Mouse (Mus musculus) midbrain, embryonic 10.5 days (tissue): ENCODE data around the gene Kri1. TPM values are rescaled to one million over a fixed set of nuclear protein-coding genes. Genes with fewer than 3 reads are reported as not detected.

Source experiments
- DNase-seq: peaks from one replicate; pipeline ENCODE4 v3.0.0-alpha.2; 2017; ENCODE audit warnings: low spot score
- H3K27ac ChIP-seq: fragments of 300-500 bp; sonication (generic); replicated peaks from 2 replicates; pipeline ENCODE4 v1.5.1; 2016; ENCODE audit warnings: mild to moderate bottlenecking
- H3K27me3 ChIP-seq: fragments of 300-500 bp; sonication (generic); 2 replicates; pipeline ENCODE4 v1.6.1; 2016; ENCODE audit warnings: low read depth, mild to moderate bottlenecking; ENCODE audit not compliant: poor library complexity, severe bottlenecking
- H3K36me3 ChIP-seq: fragments of 300-500 bp; sonication (generic); 2 replicates; pipeline ENCODE4 v1.6.1; 2016; ENCODE audit warnings: mild to moderate bottlenecking, moderate library complexity
- H3K4me1 ChIP-seq: fragments of 300-500 bp; sonication (generic); 2 replicates; pipeline ENCODE4 v1.6.1; 2016
- H3K4me3 ChIP-seq: fragments of 300-500 bp; sonication (generic); 2 replicates; pipeline ENCODE4 v1.5.1; 2016; ENCODE audit warnings: mild to moderate bottlenecking, moderate library complexity
- H3K9me3 ChIP-seq: fragments of 300-500 bp; sonication (generic); replicated peaks from 2 replicates; pipeline ENCODE4 v1.6.1; 2016; ENCODE audit warnings: mild to moderate bottlenecking
- WGBS: fragments of 180-500 bp; shearing (Covaris S2); methylation state at CpG from one replicate; pipeline ENCODE4 v1.1.7; 2016; 5-methylcytosine and 5-hydroxymethylcytosine counted together
- polyA plus RNA-seq: library from polyadenylated mRNA; unstranded; fragments of >200 nt; fragmentation: Nextera tagmentation; extraction: Ambion mirVana; gene quantifications from 2 replicates; pipeline ENCODE4 v1.2.1, GENCODE M21; 2016

Kri1 gene
- 16.2 and 21.0 TPM in 2 replicates for polyA plus RNA-seq

GRCm38 (mm10) chr9:21287571-21288402 lies at the start of gene Kri1:
Gene Kri1 (minus strand): TSS chr9:21287969.
- Histone ChIP-seq H3K36me3 (peaks cover 35% of the 10 kb centered on the region), H3K9me3 (no peaks in the 10 kb centered on the region), H3K27me3 (no peaks in the 10 kb centered on the region), H3K4me3 (peak within 1 kb of the TSS; percentile 89), H3K27ac (peak within 1 kb of the TSS; percentile 91), H3K4me1 (peaks cover 42% of the 10 kb centered on the region)
- DNase-seq = peak; percentile 95
- WGBS = 1% methylated on average over 59 of the region's 59 CpGs

- Histone ChIP-seq H3K36me3 (peaks cover 11% of the 10 kb centered on the region), H3K4me1 (peaks cover 22% of the 10 kb centered on the region), H3K27me3 (no peaks in the 10 kb centered on the region), H3K27ac (no peak overlapping the region), H3K9me3 (no peaks in the 10 kb centered on the region), H3K4me3 (no peak overlapping the region)
- DNase-seq = no peak
- 88% methylated on average over 8 of the region's 8 CpGs for WGBS
Measured at GRCm38 (mm10) chr9:21336491-21336890, 48.7 kb upstream of the Kri1 start.

- Histone ChIP-seq H3K27ac (no peak overlapping the region), H3K4me3 (no peak overlapping the region), H3K9me3 (no peaks in the 10 kb centered on the region), H3K27me3 (no peaks in the 10 kb centered on the region), H3K4me1 (peaks cover 22% of the 10 kb centered on the region), H3K36me3 (peaks cover 8% of the 10 kb centered on the region)
- 82% methylated on average over 4 of the region's 4 CpGs for WGBS
- DNase-seq = no peak
Measured at GRCm38 (mm10) chr9:21335391-21335790, 47.6 kb upstream of the Kri1 start.

GRCm38 (mm10) chr9:21334747-21335146 lies 47.0 kb upstream of the Kri1 start:
- Histone ChIP-seq H3K27me3 (no peaks in the 10 kb centered on the region), H3K4me3 (no peak overlapping the region), H3K4me1 (peaks cover 22% of the 10 kb centered on the region), H3K27ac (no peak overlapping the region), H3K36me3 (peaks cover 11% of the 10 kb centered on the region), H3K9me3 (no peaks in the 10 kb centered on the region)
- no peak for DNase-seq

GRCm38 (mm10) chr9:21333523-21333922 lies 45.8 kb upstream of the Kri1 start:
- peaks cover 22% of the 10 kb centered on the region for H3K4me1 ChIP-seq
- 91% methylated on average over 1 of the region's 1 CpGs for WGBS
- DNase-seq = no peak
- no peaks in the 10 kb centered on the region for H3K9me3 ChIP-seq
- peaks cover 9% of the 10 kb centered on the region for H3K36me3 ChIP-seq
- H3K4me3 ChIP-seq = no peak overlapping the region
- no peak overlapping the region for H3K27ac ChIP-seq
- no peaks in the 10 kb centered on the region for H3K27me3 ChIP-seq

- no peaks in the 10 kb centered on the region for H3K27me3 ChIP-seq
- DNase-seq = no peak
- H3K27ac ChIP-seq = peak overlapping the region; percentile 55; the same call in 1 of the 2 replicates
- H3K4me1 ChIP-seq = peaks cover 16% of the 10 kb centered on the region
- no peaks in the 10 kb centered on the region for H3K9me3 ChIP-seq
- 43% methylated on average over 9 of the region's 9 CpGs for WGBS
- peaks cover 9% of the 10 kb centered on the region; the same call in 1 of the 2 replicates for H3K36me3 ChIP-seq
- no peak overlapping the region for H3K4me3 ChIP-seq
Measured at GRCm38 (mm10) chr9:21332161-21333061, 44.6 kb upstream of the Kri1 start.

- DNase-seq = no peak
- Histone ChIP-seq H3K9me3 (no peaks in the 10 kb centered on the region), H3K27me3 (no peaks in the 10 kb centered on the region), H3K36me3 (peaks cover 10% of the 10 kb centered on the region; the same call in 1 of the 2 replicates), H3K27ac (no peak overlapping the region), H3K4me1 (peaks cover 15% of the 10 kb centered on the region), H3K4me3 (no peak overlapping the region)
- 86% methylated on average over 12 of the region's 12 CpGs for WGBS
Measured at GRCm38 (mm10) chr9:21331365-21332140, 43.8 kb upstream of the Kri1 start.

GRCm38 (mm10) chr9:21329699-21330289 lies 42.0 kb upstream of the Kri1 start:
- H3K27ac ChIP-seq = no peak overlapping the region
- H3K4me3 ChIP-seq = no peak overlapping the region
- no peaks in the 10 kb centered on the region for H3K27me3 ChIP-seq
- H3K9me3 ChIP-seq = no peaks in the 10 kb centered on the region
- peaks cover 20% of the 10 kb centered on the region for H3K36me3 ChIP-seq
- WGBS = 93% methylated on average over 10 of the region's 10 CpGs
- H3K4me1 ChIP-seq = peaks cover 15% of the 10 kb centered on the region
- no peak for DNase-seq

GRCm38 (mm10) chr9:21329041-21329440 lies 41.3 kb upstream of the Kri1 start:
- WGBS = 83% methylated on average over 3 of the region's 5 CpGs
- Histone ChIP-seq H3K36me3 (peaks cover 25% of the 10 kb centered on the region), H3K27me3 (no peaks in the 10 kb centered on the region)

GRCm38 (mm10) chr9:21328041-21328440 lies 40.3 kb upstream of the Kri1 start:
- Histone ChIP-seq H3K4me1 (peaks cover 12% of the 10 kb centered on the region), H3K4me3 (no peak overlapping the region), H3K9me3 (no peaks in the 10 kb centered on the region), H3K27me3 (no peaks in the 10 kb centered on the region), H3K36me3 (peaks cover 25% of the 10 kb centered on the region), H3K27ac (no peak overlapping the region)
- WGBS = 78% methylated on average over 3 of the region's 3 CpGs
- no peak for DNase-seq

More at GRCm38 (mm10) chr9:21329041-21329440, 41.3 kb upstream of the Kri1 start:
- H3K9me3 ChIP-seq = no peaks in the 10 kb centered on the region
- no peak overlapping the region for H3K4me3 ChIP-seq
- no peak for DNase-seq
- peaks cover 15% of the 10 kb centered on the region for H3K4me1 ChIP-seq
- no peak overlapping the region for H3K27ac ChIP-seq

- DNase-seq = no peak
- H3K4me1 ChIP-seq = peaks cover 8% of the 10 kb centered on the region
- 77% methylated on average over 3 of the region's 3 CpGs for WGBS
- H3K9me3 ChIP-seq = no peaks in the 10 kb centered on the region
- no peaks in the 10 kb centered on the region for H3K27me3 ChIP-seq
- H3K4me3 ChIP-seq = no peak overlapping the region
- no peak overlapping the region for H3K27ac ChIP-seq
- peaks cover 25% of the 10 kb centered on the region for H3K36me3 ChIP-seq
Measured at GRCm38 (mm10) chr9:21327569-21327968, 39.8 kb upstream of the Kri1 start.

- Histone ChIP-seq H3K9me3 (no peaks in the 10 kb centered on the region; the same call in 1 of the 2 replicates), H3K27me3 (no peaks in the 10 kb centered on the region), H3K27ac (no peak overlapping the region), H3K4me1 (peaks cover 23% of the 10 kb centered on the region), H3K36me3 (peaks cover 16% of the 10 kb centered on the region), H3K4me3 (no peak overlapping the region)
- no peak for DNase-seq
- 91% methylated on average over 11 of the region's 11 CpGs for WGBS
Measured at GRCm38 (mm10) chr9:21324269-21324668, 36.5 kb upstream of the Kri1 start.
